Mouse (Mus musculus) C3H10T1/2 (cell line): ENCODE measurements around the gene Tppp. TPM values are rescaled to one million over a fixed set of nuclear protein-coding genes. Genes with fewer than 3 reads are reported as not detected.

Experiments
- polyA plus RNA-seq, 2 experiments: library from polyadenylated mRNA; unstranded; fragments of >200 nt; fragmentation: generic; extraction: Trizol; gene quantifications; one replicate each; pipeline ENCODE4 v1.2.1; 2012; ENCODE audit warnings: missing spikeins in 2 of 2

Gene Tppp
- under 1 TPM in 1 of 2 experiments, not detected in 1; 0.01 TPM for polyA plus RNA-seq

GRCm38 (mm10) chr13:74008948-74009718 is at the start of gene Tppp:
Tppp (plus strand) TSS chr13:74009407.

GRCm38 (mm10) chr13:73963551-73963950 is 45.7 kb upstream of the Tppp start, which contains the start of gene Zdhhc11:
Zdhhc11 (plus strand) TSS chr13:73963851.

GRCm38 (mm10) chr13:74061613-74062377 is 52.6 kb downstream of the Tppp start, which contains the start of gene Cep72:
Cep72 (minus strand) TSS chr13:74062299.

Other genes starting within 250 kb of the Tppp start
- under 1 TPM; 0.02 TPM for gene Nkd2, start 161.8 kb upstream of the Tppp start, polyA plus RNA-seq
- gene Trip13, start 71.6 kb upstream of the Tppp start, polyA plus RNA-seq: 1 to 10 TPM; 3.6 to 4.6 TPM
- 10 to 100 TPM; 16.2 to 34.2 TPM for gene Brd9, start 71.6 kb upstream of the Tppp start, polyA plus RNA-seq
- not detected for gene Zdhhc11, start 45.6 kb upstream of the Tppp start, polyA plus RNA-seq
- gene Cep72, start 52.9 kb downstream of the Tppp start, polyA plus RNA-seq: 1 to 10 TPM in 1 of 2 experiments, under 1 TPM in 1; 0.19 to 2.4 TPM
- gene Slc9a3, start 112.0 kb downstream of the Tppp start, polyA plus RNA-seq: under 1 TPM in 1 of 2 experiments, not detected in 1; 0.01 TPM
- 10 to 100 TPM; 18.9 to 39.7 TPM for gene Exoc3, start 199.3 kb downstream of the Tppp start, polyA plus RNA-seq